Mouse (Mus musculus): ENCODE data around the gene Prok2.

Prok2 gene

DNA sequence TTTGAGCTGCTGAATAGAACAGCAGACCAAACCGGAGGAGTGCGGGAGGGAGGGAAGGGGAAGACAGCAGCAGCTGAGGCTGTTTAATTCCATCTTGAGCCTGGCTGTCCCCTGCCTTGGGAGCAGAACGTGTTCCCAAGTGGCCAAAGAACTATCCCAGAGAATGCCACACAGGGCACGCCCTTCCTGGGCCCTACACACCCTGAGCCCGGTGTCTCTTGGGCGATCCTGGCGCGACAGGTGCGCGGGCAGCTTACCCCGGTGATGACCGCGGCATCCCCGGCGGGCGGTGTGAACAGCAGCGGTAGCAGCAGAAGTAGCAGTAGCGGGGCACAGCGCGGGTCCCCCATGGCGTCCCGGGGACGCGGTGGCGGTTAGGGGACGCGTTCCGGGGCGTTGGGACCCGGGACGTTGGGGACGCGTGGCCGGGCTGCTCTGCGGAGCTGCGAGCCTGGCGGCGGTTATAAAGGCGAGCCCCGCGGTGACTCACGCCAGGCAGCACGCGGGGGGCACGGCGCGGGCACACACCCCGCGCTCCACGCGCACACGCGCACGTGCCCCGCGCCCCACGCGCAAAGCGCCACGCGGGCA lies at the start of gene Prok2:
Prok2 (minus strand) TSS at position 422 of the 591 bp plus-strand sequence.
- peak; percentile 76 for DNase-seq

DNA sequence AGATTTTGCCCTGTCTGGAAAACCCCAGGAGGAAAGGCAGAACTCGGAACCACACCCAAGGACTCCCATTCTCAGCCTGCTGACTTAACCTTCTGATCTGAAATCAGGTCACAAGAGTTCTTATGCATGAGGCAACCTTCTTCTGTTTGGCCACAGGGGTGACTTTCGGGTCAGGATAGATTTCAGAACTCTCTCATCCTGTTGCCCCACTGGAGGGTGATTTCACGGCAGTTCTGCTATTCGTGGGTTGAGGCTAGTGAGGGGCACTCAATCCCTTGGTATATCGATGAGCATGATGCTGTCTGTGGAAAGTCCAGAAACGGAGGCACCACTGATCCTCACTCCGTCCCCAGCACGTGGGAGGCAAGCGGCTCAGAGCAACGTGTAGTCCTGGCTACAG lies 48.5 kb upstream of the Prok2 start:
- no peak for DNase-seq

DNA sequence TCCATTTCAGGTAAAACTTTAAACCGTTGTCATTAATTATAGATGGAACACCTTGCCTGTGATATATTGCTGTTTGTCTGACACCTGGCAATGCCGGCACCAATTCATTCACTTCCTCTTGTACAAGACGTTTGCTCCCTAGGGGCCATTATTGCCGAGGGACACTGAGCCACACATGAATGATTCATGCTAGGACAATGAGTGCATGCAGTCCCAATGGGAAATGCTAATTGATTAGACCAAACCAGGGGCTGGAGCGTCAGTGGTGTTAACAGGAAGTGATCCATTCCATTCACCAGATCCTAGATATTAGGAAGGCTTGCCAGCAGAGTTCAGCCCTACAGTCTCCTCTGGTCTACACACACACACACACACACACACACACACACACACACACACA lies 42.3 kb upstream of the Prok2 start:
- no peak for DNase-seq

DNA sequence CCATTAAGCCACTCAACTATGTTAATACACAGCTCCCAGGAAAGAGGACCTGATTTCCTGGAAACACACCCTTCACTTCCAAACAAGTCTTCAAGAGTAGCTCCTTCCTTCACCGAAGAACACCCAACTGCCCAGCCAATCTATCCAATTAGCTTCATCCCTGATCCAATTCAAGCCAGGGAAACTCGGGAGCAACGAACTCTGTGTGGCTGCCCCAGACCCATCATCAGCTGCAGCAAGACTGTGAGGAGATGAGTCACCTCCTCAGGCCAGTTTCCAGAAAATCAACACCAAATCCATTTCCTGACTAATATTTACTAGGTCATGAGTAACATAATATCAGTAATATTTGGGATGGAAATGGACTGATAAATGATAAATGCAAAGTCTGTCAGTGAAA lies 38.7 kb upstream of the Prok2 start:
- peak; percentile 78 for DNase-seq

DNA sequence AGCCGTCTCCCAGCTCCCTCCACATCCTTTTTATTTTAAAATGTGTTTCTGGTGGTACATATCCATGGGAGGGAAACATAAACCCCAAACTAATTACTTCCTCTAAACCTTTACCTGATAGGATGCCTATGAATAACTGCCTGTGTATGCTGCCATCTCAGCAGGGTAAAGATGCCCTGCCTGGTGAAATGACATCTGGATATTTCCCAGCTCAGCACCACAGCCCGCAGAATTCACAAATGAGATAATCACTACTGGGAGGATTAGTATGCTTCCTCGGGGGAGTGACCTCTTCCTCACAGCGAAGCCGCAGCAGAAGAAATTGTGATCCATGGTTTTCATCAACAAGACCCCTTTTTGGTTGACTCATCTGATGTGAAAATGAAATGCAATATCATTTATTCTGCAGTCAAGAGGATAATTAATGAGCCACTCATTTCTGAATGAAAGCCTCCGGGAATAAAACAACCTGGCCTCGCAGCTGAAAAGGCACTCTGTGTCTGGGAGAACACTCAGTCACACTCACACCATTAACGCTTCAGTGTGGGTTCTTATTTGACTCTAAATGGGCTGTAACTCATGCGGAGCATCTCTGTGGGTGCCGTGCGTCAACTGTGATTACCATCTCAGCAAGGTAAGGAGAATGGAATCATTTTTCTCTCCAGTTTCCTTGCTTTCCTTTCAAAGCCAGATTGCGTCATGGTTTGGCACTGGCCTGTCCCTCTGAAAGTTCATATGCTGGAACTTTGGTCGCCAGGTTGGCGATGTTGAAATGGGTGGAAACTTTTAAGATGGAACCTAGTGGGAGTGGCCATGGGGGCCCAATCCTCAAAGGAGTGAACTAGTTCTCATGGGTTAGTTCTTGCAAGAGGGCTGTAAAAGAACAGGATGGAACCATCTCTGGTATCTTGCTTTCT lies 36.1 kb upstream of the Prok2 start:
- DNase-seq, result no peak

DNA sequence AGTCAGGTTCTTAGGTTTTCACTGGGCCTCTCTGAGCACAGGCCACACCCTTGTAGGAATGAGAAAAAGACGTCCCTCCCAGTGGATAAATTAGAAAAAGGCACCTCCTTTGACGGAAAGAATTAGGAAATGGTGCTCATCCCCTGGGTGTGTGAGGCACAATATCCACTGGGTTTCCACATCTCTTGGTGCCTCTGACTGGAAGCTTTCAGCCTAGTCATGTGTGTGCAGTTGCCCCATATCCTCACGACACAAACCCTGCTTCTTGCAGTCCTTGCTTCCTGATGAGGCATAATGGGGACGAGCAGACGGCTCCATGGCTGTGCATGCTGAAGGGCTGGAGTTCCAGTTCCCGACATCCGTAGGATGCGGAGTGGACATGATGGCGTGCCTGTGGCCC lies 29.9 kb upstream of the Prok2 start:
- DNase-seq, result peak; percentile 64

DNA sequence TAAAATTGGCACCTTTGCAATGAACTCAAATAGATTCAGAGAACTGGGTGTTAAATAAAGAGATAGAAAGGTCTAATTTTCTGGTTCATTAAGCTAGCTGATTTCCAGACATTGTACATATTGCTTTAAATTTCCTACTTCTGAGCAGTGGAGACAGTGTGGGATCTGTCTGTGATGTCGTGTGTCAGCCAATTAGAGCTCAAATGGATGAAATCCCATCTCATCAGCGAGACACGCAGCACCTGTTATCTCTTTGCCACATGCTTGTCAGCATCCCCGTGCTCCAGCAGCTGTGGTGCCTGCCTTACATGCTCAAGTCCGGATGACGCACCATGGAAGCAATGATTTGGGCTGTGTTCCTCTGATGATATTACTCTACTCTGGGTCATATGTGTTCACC lies 25.1 kb upstream of the Prok2 start:
- DNase-seq, result no peak

DNA sequence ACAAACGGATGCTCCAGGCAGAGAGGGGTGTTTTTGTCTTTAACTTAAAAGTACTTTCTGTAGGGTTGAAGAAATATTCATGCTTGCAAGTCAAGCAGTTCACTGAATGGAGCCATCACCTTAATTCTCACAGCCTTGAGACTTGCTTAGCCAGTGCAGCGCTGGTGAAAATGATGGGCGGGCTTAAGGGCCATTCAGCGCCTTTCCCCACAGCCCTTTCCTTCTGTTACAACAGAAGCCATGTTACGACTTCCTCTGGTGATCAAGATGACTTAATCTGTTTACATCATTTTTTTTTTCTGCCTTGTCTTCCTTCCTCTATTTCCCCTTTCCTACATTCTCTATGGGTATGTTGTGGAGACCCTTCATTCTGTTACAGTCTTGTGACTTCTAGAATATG lies 20.1 kb upstream of the Prok2 start:
- no peak for DNase-seq

DNA sequence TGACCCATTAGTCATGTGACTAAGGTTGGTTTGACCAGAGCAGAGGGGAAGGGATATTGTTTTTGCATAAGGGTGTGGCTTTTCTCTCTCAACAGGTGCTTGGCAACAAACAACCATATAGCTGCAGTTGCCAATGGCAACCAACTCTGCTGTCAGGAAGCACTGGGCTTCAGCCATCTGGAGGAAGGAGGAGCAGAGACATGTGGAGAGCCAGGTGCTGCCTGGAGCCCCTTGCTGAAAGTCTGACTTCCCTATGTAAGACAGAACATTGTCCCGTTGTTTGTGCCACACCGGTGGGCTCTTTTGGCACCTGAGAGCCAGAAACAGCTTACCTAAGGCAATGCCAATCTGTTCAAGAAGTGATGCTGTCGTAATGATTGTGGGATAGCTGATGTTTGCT lies 16.7 kb upstream of the Prok2 start:
- DNase-seq, result no peak

DNA sequence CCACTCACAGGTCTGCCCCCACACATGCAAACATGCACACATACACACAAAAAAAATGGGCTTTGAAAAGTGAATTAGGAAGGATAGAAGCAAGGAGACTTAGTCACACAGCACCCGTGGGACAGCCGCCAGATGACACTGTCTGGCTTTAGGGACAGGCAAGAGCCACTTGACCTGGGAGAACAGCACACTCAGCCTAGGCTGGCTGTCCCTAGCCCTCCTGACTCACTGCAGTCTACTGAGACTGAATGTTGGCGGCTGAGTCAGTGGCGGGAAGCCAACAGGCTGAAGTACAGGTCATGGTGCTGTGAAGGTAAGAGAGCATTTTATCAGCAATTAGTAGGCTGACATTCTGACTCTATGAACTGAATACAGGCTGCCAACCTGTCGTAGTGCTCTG lies 8.5 kb upstream of the Prok2 start:
- peak; percentile 92 for DNase-seq

DNA sequence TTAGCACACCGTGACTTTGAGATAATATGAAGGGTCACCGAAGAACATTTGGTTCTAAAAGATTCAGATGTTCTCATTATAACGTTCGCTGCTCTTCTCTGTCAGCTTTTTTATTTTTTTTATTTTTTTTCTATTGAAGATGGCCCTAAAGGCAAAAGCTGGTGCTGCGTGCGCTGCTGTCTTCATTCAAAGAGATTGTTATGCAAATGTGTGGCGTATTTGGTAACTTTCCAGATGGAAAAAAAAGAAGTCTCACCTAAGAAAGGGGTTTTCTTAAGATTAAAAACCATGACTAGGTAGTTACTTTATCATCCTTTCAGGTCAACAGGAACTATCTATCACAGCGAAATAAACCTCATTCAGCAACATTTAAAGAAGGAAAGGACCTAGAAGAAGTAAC lies 6.5 kb upstream of the Prok2 start:
- peak; percentile 9 for DNase-seq

DNA sequence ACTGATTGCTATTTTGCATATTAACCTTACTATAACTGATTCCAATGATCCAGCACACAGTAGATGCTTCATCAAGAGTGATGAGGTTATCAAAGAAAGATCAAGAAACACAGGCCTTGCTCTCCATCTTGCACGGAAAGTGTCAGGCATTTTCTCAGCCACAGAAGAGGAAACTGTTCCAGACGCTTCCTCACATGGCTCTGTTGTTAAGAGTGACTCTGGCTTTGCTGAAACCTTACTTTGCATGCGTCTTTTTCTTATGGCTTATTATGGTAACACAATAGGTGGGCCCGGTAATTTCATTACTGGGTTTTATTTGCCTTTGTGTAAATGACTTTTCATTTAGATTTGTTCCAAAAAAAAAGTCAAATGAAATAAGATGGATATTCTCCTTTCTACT lies 5.7 kb upstream of the Prok2 start:
- peak; percentile 17 for DNase-seq

DNA sequence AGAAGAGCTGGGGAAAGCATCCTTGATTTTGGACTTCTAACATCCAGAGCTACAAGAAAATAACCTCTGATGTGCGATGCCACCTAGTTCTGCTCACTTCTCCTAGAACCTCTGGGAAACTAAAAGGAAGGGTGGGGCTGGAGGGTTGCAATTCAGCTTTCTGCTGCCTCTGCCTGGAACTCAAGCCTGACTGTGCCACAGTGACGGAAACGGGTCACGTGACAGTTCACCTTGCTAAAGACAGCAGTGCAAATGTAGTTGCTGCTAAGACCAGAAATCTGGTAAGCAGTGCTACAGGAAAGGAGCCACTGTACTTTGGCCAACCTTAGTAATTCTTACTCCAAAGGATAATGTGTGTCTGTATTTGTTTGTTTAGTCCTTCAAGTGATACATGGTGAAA lies 3.7 kb upstream of the Prok2 start:
- DNase-seq, result peak; percentile 74

DNA sequence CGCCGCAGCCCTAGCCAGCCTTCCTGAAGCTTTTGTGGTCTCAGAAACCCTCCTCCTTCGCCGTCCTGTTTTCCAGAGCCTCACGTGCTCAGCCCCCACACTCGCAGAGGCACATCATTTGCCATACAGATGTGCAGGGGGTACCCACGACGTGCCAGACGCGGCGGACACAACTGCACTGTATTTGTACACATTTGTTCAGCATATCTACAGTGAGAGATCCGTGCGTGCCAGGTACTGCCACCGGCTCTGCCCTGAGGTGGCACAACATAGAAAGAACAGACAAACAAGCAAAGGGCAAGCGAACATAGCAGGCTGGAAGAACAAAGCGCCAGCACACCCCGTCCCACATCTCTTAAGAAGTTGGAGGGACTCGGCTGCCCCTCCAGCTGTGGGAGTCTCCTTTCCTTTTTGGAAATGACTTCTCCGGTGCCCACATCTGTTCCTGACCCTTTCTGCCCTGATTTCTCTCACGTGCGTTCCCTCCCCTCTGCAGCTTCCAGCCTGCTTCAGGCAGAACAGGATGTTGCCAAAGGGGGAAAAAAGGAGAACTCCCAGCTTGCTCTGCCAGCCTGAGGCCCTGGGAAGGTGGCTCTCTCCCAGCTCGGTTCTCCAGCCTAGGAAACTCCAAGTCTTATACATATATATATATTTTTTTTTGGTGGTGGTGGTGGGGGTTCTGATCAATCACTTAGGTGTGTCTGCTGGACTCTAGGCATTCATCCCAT lies 548 bp upstream of the Prok2 start:
- DNase-seq, result peak; percentile 80

DNA sequence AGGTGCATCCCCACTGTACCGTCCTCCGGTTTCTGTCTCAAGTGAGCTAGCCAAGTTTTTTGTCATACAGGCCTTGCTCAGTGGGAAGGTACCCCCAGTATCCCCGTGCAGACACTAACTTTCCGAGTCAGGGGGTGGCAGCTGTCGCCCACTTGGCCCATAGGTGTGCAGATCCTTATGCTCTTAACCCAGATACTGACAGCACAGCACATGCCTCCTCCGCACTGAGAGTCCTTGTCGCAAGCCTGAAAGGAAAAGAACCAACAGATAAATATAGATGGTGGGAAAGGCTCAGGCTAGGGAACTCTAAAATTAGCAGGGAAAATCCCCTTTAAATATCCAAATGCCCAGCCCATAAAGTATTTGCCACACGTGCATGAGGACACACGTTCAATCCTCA lies 3.8 kb downstream of the Prok2 start:
- DNase-seq, result peak; percentile 61

DNA sequence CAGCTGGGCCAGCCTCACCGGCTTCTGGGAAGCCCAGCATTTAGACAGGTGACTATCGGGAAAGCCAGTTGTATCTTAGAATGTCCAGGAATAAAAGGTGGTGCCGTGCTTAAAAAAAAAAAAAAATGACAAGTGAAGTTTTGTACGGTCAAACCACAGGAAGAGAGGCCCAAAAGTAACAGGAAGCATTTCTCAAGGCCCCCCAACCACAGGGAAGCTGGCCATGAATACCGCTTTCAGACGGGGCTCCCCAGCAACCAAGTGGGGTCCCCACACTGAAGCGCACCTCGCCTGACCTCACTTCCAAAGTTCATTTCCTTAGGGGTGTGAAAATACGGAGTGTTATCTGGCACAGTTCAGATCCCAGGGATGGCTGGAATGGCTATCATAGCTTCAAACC lies 5.2 kb downstream of the Prok2 start:
- peak; percentile 51 for DNase-seq

DNA sequence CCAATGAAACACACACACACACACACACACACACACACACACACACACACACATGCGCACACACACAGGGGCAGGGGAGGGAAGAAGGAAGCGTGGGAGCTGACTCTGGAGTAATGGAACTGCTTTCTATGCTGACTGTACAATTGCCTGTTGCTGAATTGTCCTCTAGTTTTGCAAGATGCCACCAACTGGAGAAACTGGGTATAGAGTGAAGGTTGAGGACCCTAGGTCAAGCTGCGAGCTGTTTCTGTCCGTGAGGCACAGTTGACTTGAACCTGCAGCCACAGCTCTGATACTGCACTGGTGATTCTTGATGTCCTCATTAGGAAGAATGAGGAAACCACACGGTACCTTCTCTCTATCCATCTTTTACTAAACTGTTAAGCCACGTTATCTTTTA lies 10.3 kb downstream of the Prok2 start:
- DNase-seq, result peak; percentile 49

DNA sequence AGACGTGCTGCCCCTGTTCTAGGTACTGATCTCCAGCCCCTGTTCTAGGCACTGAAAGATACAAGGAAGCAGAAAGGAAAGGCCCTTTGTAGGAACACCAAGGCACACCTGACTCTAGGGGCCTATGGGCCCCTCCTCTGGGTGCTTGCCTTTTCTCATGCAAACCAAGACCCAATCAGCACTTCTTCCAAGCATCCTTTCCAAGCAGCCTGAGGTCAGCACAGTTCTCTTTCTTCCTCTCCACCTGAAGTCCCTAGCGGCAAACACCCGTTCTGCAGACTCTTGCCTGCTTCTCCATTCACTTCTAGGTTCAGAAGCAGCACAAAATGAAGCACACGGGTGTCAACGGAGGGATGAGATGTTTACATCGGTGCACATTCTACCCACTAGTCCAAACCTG lies 11.0 kb downstream of the Prok2 start:
- peak; percentile 45 for DNase-seq

DNA sequence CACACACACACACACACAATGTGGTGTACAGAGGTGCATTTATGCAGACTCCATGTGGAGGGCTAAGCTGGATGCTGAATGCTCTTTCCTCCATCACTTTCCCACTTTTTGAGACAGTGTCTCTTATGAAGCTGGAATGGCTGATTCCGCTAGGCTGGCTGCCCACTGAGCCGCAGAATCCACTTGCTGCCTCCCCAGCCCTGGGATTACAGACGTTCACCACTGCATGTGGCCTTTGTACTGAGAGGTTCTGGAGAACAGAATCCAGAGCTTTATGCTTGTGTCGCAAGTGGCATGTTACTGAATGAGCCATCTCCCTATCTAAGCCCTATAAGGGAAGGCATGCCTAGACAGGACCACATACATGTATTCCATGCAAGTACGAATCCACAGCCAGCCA lies 12.9 kb downstream of the Prok2 start:
- DNase-seq, result peak; percentile 84

DNA sequence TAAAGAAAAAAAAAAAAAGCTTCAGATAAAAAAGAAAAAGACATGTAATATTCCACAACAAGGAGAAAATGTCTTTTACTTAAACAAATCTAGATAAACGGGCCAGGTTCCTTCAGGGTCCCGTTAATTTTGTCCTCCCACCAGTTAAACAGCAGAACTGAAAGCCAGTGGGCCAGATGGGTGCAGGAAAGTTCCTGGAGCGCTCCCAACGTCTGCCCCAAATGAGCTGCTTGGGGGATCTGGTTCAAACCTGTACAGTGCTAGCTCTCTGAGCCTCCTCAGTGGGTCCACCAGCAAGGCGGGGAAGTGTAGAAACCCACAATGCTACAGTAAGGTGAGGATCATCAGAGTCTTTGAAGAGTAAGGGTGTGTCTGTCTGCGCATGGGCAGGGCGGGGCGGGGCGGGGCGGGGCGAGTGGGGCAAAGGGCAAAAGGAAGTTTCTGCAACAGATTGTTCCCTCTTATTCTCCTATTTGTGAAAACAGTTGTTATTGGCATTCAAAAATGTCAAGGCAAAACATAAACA lies 14.6 kb downstream of the Prok2 start:
- peak; percentile 51 for DNase-seq

DNA sequence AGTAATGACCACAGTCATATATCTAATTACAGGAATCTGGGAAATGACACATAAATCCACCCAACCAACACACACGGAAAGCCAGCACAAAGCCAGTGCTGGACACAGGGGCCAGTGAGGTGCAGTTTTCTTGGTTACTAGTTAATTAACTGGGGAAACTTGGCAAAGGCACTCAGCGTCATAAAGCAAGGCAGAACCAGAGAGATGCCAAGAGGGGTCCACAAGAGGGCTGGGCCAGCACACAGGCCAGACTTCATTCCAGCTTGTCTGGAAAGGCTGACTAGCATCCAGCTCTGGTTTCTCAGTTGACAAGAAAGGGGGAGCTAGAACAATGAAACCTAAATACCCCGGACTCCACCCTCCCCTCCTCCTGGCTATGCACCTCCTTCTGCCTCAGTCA lies 25.7 kb downstream of the Prok2 start:
- no peak for DNase-seq

DNA sequence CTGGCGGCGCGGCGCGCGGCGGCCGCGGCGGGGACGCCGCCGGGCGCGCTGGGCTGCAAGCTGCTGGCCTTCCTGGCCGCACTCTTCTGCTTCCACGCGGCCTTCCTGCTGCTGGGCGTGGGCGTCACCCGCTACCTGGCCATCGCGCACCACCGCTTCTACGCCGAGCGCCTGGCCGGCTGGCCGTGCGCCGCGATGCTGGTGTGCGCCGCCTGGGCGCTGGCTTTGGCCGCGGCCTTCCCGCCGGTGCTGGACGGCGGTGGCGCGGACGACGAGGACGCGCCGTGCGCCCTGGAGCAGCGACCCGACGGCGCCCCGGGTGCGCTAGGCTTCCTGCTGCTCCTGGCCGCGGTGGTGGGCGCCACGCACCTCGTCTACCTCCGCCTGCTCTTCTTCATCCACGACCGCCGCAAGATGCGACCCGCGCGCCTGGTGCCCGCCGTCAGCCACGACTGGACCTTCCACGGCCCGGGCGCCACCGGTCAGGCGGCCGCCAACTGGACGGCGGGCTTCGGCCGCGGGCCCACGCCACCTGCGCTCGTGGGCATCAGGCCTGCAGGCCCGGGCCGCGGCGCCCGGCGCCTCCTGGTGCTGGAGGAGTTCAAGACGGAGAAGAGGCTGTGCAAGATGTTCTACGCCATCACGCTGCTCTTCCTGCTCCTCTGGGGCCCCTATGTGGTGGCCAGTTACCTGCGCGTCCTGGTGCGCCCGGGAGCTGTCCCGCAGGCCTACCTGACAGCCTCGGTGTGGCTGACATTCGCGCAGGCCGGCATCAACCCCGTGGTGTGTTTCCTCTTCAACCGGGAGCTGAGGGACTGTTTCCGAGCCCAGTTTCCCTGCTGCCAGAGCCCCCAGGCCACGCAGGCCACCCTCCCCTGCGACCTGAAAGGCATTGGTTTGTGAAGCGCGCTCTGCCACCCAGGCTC lies 33.0 kb downstream of the Prok2 start:
- DNase-seq, result peak; percentile 71

Measured in heart, adult 11 months (tissue).